Mouse (Mus musculus) kidney, postnatal 36 days (tissue): Measurements from ENCODE around the gene 4921517D22Rik.

ENCODE experiments used
- DNase-seq, 2 experiments: peaks; one replicate each; pipeline ENCODE4 v3.0.0; 2021 to 2022; ENCODE audit warnings: mixed read lengths in 2 of 2

Gene 4921517D22Rik

GRCm38 (mm10) chr13:59690576-59690975 lies 3.3 kb downstream of the 4921517D22Rik start:
- no peak for DNase-seq

GRCm38 (mm10) chr13:59689843-59690242 lies 4.1 kb downstream of the 4921517D22Rik start:
- DNase-seq: no peak

- no peak for DNase-seq
Observed at GRCm38 (mm10) chr13:59689313-59689712, 4.6 kb downstream of the 4921517D22Rik start.

GRCm38 (mm10) chr13:59688338-59688770 lies 5.6 kb downstream of the 4921517D22Rik start:
- peak in 1 of 2 experiments; percentile 54 for DNase-seq

GRCm38 (mm10) chr13:59685236-59685635 lies 8.7 kb downstream of the 4921517D22Rik start:
- DNase-seq: no peak

GRCm38 (mm10) chr13:59682629-59683028 lies 11.3 kb downstream of the 4921517D22Rik start:
- DNase-seq: no peak

- DNase-seq: no peak
Observed at GRCm38 (mm10) chr13:59679908-59680307, 14.0 kb downstream of the 4921517D22Rik start.

GRCm38 (mm10) chr13:59679306-59679705 lies 14.6 kb downstream of the 4921517D22Rik start:
- DNase-seq: no peak

GRCm38 (mm10) chr13:59676316-59677229 lies 17.3 kb downstream of the 4921517D22Rik start:
- peak in 1 of 2 experiments; percentile 40 for DNase-seq

- DNase-seq: peak; percentile 63 to 80
Observed at GRCm38 (mm10) chr13:59675151-59676011, 18.5 kb downstream of the 4921517D22Rik start, which contains the start of gene Golm1. Gene Golm1, minus strand, starts transcription at chr13:59675811.

- peak in 1 of 2 experiments; percentile 38 for DNase-seq
Observed at GRCm38 (mm10) chr13:59674761-59675150, 19.2 kb downstream of the 4921517D22Rik start.

GRCm38 (mm10) chr13:59674215-59674614 lies 19.7 kb downstream of the 4921517D22Rik start:
- DNase-seq: no peak

- DNase-seq: no peak
Observed at GRCm38 (mm10) chr13:59673597-59673996, 20.3 kb downstream of the 4921517D22Rik start.

- DNase-seq: no peak
Observed at GRCm38 (mm10) chr13:59672248-59672647, 21.7 kb downstream of the 4921517D22Rik start.

GRCm38 (mm10) chr13:59671521-59671920 lies 22.4 kb downstream of the 4921517D22Rik start:
- DNase-seq: no peak

- no peak for DNase-seq
Observed at GRCm38 (mm10) chr13:59669946-59670345, 24.0 kb downstream of the 4921517D22Rik start.

GRCm38 (mm10) chr13:59668501-59669093 lies 25.3 kb downstream of the 4921517D22Rik start:
- DNase-seq: peak; percentile 42 to 53

GRCm38 (mm10) chr13:59667763-59668162 lies 26.1 kb downstream of the 4921517D22Rik start:
- DNase-seq: no peak

GRCm38 (mm10) chr13:59663939-59664712 lies 29.8 kb downstream of the 4921517D22Rik start:
- DNase-seq: peak; percentile 59 to 67

GRCm38 (mm10) chr13:59661966-59662365 lies 31.9 kb downstream of the 4921517D22Rik start:
- no peak for DNase-seq

GRCm38 (mm10) chr13:59661387-59661786 lies 32.5 kb downstream of the 4921517D22Rik start:
- no peak for DNase-seq

- DNase-seq: no peak
Observed at GRCm38 (mm10) chr13:59660371-59660770, 33.5 kb downstream of the 4921517D22Rik start.
